Mouse (Mus musculus) erythroid progenitor cell, adult 5-6 weeks (primary cell): ENCODE data around the gene Acss3. TPM values are rescaled to one million over a fixed set of nuclear protein-coding genes. Genes with fewer than 3 reads are reported as not detected.

Source experiments
- total RNA-seq, 2 experiments: library from RNA; stranded (forward) in 1 of 2; stranded (reverse) in 1 of 2; fragments of 150-400 nt in 1 of 2; fragments of 186-747, 209-891 nt in 1 of 2; gene quantifications; 2 replicates each; pipeline versions ENCODE4 v1.2.3 to v1.2.4; 2015 to 2017; ENCODE audit warnings: low replicate concordance in 2 of 2

Gene Acss3
- total RNA-seq, 2 experiments from 2014 or later, result not detected

Other genes starting within 250 kb of the Acss3 start
- gene Lin7a, start 148.0 kb upstream of the Acss3 start, total RNA-seq (2015; ENCODE audit: low replicate concordance), result not detected in 2 replicates
- gene Lin7a, start 148.0 kb upstream of the Acss3 start, total RNA-seq (2017; ENCODE audit: low replicate concordance), result not detected in 2 replicates